8 mouse cellular contexts compared by ENCODE assay signal in the genomic region with DNA sequence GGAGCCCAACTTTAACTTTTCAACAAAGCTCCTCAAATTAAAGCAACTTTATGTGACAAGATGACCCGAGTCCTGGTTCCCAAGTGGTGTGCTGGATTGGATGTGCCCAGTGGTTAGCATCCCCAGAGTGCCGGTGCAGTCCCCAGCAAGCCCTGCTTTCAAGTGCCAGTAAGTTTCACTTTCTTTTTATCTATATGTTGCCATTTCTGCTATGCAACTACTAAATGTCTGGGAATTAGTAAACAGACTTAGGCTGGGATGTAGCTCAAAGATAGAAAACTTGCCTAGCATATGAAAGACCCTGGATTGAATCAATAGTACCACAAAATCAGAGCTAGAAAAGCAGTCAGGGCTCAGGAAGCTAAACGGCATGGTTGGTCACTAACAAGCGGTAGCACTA. TPM values are rescaled to one million over a fixed set of nuclear protein-coding genes. Genes with fewer than 3 reads are reported as not detected.
DNase-seq lines count a peak whose midpoint lies in the region; ATAC-seq lines count a peak whose summit lies in the region.

No protein-coding gene starts in this region.

- H3K4me1 ChIP-seq in megakaryocyte, embryonic 14.5 days: peaks cover 41% of the 10 kb centered on the region
- H3K4me1 ChIP-seq in embryonic facial prominence, embryonic 12.5 days: peaks cover 18% of the 10 kb centered on the region
- peaks cover 2% of the 10 kb centered on the region for H3K4me1 ChIP-seq in intestine, embryonic 16.5 days (ENCODE audit: control insufficient read depth, insufficient read depth, low read length)
- H3K4me1 ChIP-seq in stomach, embryonic 14.5 days (ENCODE audit: control insufficient read depth, insufficient read depth, low read length): peaks cover 9% of the 10 kb centered on the region; the same call in 1 of the 2 replicates

- ATAC-seq in megakaryocyte, adult 5-6 weeks (ENCODE audit: poor library complexity, severe bottlenecking): no peak
- no peak for ATAC-seq in embryonic facial prominence, embryonic 12.5 days (ENCODE audit: insufficient number of reproducible peaks, insufficient read depth, low FRiP score, low TSS enrichment)
- no peak for ATAC-seq in intestine, embryonic 16.5 days
- no peak for ATAC-seq in stomach, embryonic 14.5 days (ENCODE audit: insufficient number of reproducible peaks, insufficient read depth, low FRiP score, low read depth)

- WGBS in embryonic facial prominence, embryonic 12.5 days: 76% methylated on average over 4 of the region's 4 CpGs
- WGBS in intestine, embryonic 16.5 days: 68% methylated on average over 4 of the region's 4 CpGs
- WGBS in stomach, embryonic 14.5 days: 68% methylated on average over 4 of the region's 4 CpGs

- H3K27ac ChIP-seq in embryonic facial prominence, embryonic 12.5 days: no peak overlapping the region
- H3K27ac ChIP-seq in intestine, embryonic 16.5 days (ENCODE audit: low read length): no peak overlapping the region
- H3K27ac ChIP-seq in stomach, embryonic 14.5 days (ENCODE audit: low read length): no peak overlapping the region

- peak overlapping the region; percentile 79 for H3K4me2 ChIP-seq in embryonic facial prominence, embryonic 12.5 days (replicated peaks)
- H3K4me2 ChIP-seq in intestine, embryonic 16.5 days (ENCODE audit: low read depth, low read length): peak overlapping the region; percentile 67
- H3K4me2 ChIP-seq in stomach, embryonic 14.5 days (replicated peaks; ENCODE audit: low read depth, low read length): peak overlapping the region; percentile 78

- peak overlapping the region; percentile 100 for H3K4me3 ChIP-seq in megakaryocyte, embryonic 14.5 days (replicated peaks)
- H3K4me3 ChIP-seq in embryonic facial prominence, embryonic 12.5 days: 0 out of 2 replicates have a peak overlapping the region, but pooled peaks have one; percentile 92
- H3K4me3 ChIP-seq in intestine, embryonic 16.5 days (ENCODE audit: low read length): peak overlapping the region; percentile 100
- peak overlapping the region; percentile 90; the same call in 1 of the 2 replicates for H3K4me3 ChIP-seq in stomach, embryonic 14.5 days (ENCODE audit: low read depth, low read length)

- no peaks in the 10 kb centered on the region for H3K27me3 ChIP-seq in megakaryocyte, embryonic 14.5 days (replicated peaks)
- H3K27me3 ChIP-seq in embryonic facial prominence, embryonic 12.5 days: no peaks in the 10 kb centered on the region
- H3K27me3 ChIP-seq in intestine, embryonic 16.5 days (replicated peaks; ENCODE audit: control insufficient read depth, insufficient read depth, low read length): no peaks in the 10 kb centered on the region
- no peaks in the 10 kb centered on the region for H3K27me3 ChIP-seq in stomach, embryonic 14.5 days (ENCODE audit: control insufficient read depth, insufficient read depth, low read length)

- no peak overlapping the region for H3K9ac ChIP-seq in embryonic facial prominence, embryonic 12.5 days
- H3K9ac ChIP-seq in intestine, embryonic 16.5 days (ENCODE audit: low read depth, low read length): no peak overlapping the region
- H3K9ac ChIP-seq in stomach, embryonic 14.5 days (replicated peaks; ENCODE audit: low read depth, low read length): no peak overlapping the region

- H3K9me3 ChIP-seq in megakaryocyte, embryonic 14.5 days: no peaks in the 10 kb centered on the region
- H3K9me3 ChIP-seq in embryonic facial prominence, embryonic 12.5 days: no peaks in the 10 kb centered on the region
- no peaks in the 10 kb centered on the region for H3K9me3 ChIP-seq in intestine, embryonic 16.5 days (ENCODE audit: control insufficient read depth, low read length)
- H3K9me3 ChIP-seq in stomach, embryonic 14.5 days (ENCODE audit: control insufficient read depth, low read depth, low read length): no peaks in the 10 kb centered on the region

- peaks cover 9% of the 10 kb centered on the region for H3K36me3 ChIP-seq in megakaryocyte, embryonic 14.5 days (replicated peaks; ENCODE audit: low read length)
- no peaks in the 10 kb centered on the region; the same call in 1 of the 2 replicates for H3K36me3 ChIP-seq in embryonic facial prominence, embryonic 12.5 days
- no peaks in the 10 kb centered on the region for H3K36me3 ChIP-seq in intestine, embryonic 16.5 days (ENCODE audit: control insufficient read depth, insufficient read depth, low read length)
- peaks cover 5% of the 10 kb centered on the region; the same call in 1 of the 2 replicates for H3K36me3 ChIP-seq in stomach, embryonic 14.5 days (ENCODE audit: control insufficient read depth, insufficient read depth, low read length)

- no peak for DNase-seq in cerebellum, postnatal 14 days
- DNase-seq in embryo, embryonic 10.5 days (ENCODE audit: low spot score): no peak
- no peak for DNase-seq in ovary, adult 18-20 months (ENCODE audit: low spot score)

RNA-seq across cellular contexts. Expression of a gene that starts 2.3 kb away (rescaled TPM):
- polyA plus RNA-seq in megakaryocyte, embryonic 14.5 days (2012; ENCODE audit: insufficient read depth, low replicate concordance): 2.2 and 15.4 TPM in 2 replicates
- 25.9 and 29.4 TPM in 2 replicates for total RNA-seq in megakaryocyte, adult 5-6 weeks (2015)
- total RNA-seq in megakaryocyte, adult 5-6 weeks (2017): 75.9 and 89.8 TPM in 2 replicates
- 85.6 and 85.8 TPM in 2 replicates for polyA plus RNA-seq in embryonic facial prominence, embryonic 12.5 days (2016; fragmentation: Nextera tagmentation; extraction: Ambion mirVana)
- polyA plus RNA-seq in intestine, embryonic 16.5 days (2015; fragmentation: Nextera tagmentation; extraction: Ambion mirVana): 60.0 and 65.2 TPM in 2 replicates
- polyA plus RNA-seq in stomach, embryonic 14.5 days (2014; fragmentation: Nextera tagmentation; extraction: Ambion mirVana): 89.6 and 90.1 TPM in 2 replicates

RNA-seq across cellular contexts. Expression of a gene that starts 55.1 kb away (rescaled TPM):
- not detected in 2 replicates for polyA plus RNA-seq in megakaryocyte, embryonic 14.5 days (2012; ENCODE audit: insufficient read depth, low replicate concordance)
- not detected in 2 replicates for total RNA-seq in megakaryocyte, adult 5-6 weeks (2015)
- total RNA-seq in megakaryocyte, adult 5-6 weeks (2017): not detected in 2 replicates
- not detected in 2 replicates for polyA plus RNA-seq in embryonic facial prominence, embryonic 12.5 days (2016; fragmentation: Nextera tagmentation; extraction: Ambion mirVana)
- polyA plus RNA-seq in intestine, embryonic 16.5 days (2015; fragmentation: Nextera tagmentation; extraction: Ambion mirVana): 0.27 and 0.45 TPM in 2 replicates
- polyA plus RNA-seq in stomach, embryonic 14.5 days (2014; fragmentation: Nextera tagmentation; extraction: Ambion mirVana): 0.17 and 0.36 TPM in 2 replicates
